Mouse (Mus musculus) neutrophil, adult 59 days (primary cell): ENCODE results near the gene Gm7978. TPM values are rescaled to one million over a fixed set of nuclear protein-coding genes. Genes with fewer than 3 reads are reported as not detected.

Experiments
- total RNA-seq, 2 experiments: library from RNA; stranded (reverse); gene quantifications; 1 replicate in 1 of 2; 2 replicates in 1 of 2; pipeline ENCODE4 v1.2.4; 2023

Gene Gm7978
- not detected for total RNA-seq

DNA sequence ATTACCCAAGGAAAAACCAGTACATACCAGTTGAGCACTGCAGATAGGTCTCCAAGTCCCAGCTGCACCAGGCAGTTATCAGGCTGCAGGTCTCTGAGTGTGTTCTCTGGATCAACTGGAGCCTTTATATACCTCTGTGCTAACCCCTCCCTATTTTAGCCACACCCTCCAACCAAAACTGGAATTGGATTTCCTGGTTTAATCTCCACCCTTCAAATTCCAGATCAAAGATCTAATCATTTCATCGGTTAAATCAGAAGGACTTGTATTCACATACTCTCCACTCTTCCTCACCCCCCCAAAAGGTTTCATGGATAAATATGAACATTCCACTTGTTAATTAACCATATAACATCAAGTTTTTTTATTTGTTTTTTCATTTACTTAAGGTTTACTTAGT, at the start of gene Gm7978:
Gene Gm7978 (minus strand): TSS at position 101 of the 400 bp plus-strand sequence.

DNA sequence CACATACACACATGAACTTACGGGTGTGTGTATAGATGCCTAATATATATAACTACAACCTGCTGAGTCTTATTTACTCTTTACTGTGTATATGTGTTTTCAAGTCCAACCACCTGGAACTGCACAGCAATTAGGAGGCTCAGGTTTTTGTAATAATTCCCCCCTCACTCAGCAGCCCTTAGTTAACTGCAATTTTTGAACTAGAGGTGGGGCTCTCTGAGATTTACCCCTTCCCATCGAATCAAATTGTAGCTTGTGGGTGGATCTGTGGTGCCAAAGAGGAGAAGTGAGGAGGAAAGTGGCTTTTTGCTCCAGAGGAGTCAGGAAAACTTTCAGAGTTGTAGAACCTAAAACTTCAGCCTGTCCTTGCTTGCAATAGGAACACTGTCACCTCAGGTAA, 39.7 kb upstream of the Gm7978 start, which contains the start of gene E330014E10Rik:
Gene E330014E10Rik (plus strand): TSS at position 301 of the 400 bp plus-strand sequence.

GRCm38 (mm10) chr5:95741714-95742113, 5.7 kb upstream of the Gm7978 start, which contains the start of gene Gm7982:
Gene Gm7982 (plus strand): TSS chr5:95742014.

Other genes starting within 250 kb of the Gm7978 start
- gene Gm3286, start 225.4 kb downstream of the Gm7978 start, total RNA-seq: not detected
- gene Gm7971, start 141.3 kb downstream of the Gm7978 start, total RNA-seq: not detected
- not detected for gene Gm7982, start 5.8 kb upstream of the Gm7978 start, total RNA-seq
- not detected for gene E330014E10Rik, start 39.8 kb upstream of the Gm7978 start, total RNA-seq
- gene Cxcl13, start 220.8 kb upstream of the Gm7978 start, total RNA-seq: not detected